Mouse (Mus musculus) embryo, embryonic 11 days (tissue): ENCODE results near the gene Bptf.
A peak's percentile ranks its signal among the peaks of the same experiment; 100 is the strongest.
"Not testable (repeated sequence)": the region's sequence is repeated elsewhere in the genome, so short reads cannot be mapped to it uniquely, and the experiment has no call there.

Source experiments
- DNase-seq: peaks from one replicate; pipeline ENCODE4 v3.0.0-alpha.2; 2015

Gene Bptf

DNA sequence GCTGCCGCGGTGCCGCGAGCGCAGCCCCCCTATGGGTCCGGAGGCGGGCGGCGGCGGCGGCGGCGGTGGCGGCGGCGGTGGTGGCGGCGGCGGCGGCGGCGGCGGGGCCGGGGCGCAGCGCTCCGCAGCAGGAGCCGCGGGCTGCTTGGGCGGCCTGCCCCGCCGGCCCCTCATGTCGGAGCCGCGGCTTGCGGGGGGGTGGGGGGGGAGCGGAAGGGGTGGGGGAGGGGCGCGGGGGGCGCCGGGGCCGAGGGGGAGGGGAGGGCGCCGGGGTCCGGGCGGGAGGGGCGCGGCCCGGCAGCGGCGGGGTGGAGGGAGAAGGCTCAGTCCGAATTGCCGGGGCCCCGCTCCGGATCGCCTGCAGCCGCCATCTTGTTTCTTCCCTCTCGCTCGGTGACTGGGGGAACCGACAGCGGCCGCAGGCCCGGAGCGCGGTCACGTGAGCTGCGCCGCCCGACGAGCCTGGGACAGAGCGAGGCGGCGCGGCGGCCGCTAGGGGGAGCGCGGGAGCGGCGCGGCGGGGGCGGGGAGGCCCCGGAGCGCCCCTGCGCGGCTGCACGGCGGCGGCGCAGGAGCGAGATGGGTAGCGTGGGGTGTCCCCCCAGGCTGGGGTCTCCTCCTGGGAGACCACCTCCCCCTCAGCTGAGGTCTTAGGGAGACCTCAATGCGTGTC is at the start of gene Bptf:
Gene Bptf (minus strand): TSS at position 379 of the 673 bp plus-strand sequence.
- peak; percentile 94 for DNase-seq

DNA sequence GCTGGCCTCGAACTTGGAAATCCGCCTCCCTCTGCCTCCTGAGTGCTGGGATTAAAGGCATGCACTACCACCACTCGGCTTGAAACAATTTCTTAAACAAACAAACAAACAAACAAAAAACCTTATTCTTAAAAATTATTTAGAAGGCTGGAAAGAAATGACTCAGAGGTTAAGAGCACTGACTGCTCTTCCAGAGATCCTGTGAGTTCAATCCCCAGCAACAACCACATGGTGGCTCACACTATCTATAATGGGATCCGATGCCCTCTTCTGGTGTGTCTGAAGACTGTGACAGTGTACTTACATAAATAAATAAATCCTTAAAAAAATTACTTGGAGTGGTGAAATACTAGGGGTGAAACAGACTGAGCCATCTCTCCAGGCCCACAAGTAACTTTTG is 29.3 kb upstream of the Bptf start:
- no peak for DNase-seq

DNA sequence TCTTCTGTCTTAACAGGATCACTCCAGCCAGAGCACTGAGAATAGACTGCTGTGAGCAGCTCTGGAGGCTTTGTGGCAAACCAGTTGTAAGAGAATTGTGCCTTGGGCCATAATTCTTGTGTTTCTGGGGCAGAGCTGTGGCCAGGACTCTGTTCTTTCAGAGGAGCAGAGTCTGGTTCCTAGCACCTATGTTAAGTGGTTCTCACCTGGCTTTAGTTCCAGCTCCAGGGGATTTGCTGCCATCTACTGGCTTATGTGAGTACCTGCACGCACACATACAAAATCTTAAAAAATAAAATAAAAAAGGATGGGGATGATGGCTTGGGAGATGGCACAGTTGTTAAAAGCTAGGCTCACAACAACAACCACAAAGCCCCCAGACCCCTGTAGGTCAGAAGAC is 27.1 kb upstream of the Bptf start:
- DNase-seq, result peak; percentile 24

DNA sequence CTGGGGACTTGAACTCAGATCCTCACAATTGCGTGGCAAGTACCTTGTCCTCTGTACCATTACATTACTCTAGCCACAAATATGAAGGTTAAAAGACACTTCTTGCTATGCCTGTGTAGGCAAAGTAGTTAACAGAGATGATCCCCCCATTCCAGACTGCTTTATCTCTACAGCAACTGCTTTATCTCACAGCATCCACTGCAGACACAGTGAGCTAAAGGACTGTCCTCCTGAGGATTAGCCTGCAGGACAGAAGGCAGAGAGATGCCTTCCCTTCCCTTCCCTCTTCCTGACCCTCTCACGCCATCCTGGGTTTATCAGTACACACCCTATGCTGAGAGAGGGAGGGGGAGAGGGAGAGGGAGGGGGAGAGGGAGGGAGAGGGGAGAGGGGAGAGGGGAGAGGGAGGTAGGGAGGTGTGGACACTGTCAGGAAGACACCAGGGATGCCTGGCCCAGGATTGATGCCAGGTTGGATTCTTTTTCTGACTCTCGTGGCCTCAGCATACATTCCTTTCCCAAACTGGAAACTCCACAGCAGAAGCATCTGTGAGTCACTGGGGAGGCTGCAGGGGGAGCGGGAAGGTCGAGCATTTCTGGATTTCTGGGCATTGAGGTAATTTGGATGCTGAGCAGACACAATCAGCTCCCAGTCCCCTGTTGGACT is 25.2 kb upstream of the Bptf start:
- DNase-seq, result no peak

DNA sequence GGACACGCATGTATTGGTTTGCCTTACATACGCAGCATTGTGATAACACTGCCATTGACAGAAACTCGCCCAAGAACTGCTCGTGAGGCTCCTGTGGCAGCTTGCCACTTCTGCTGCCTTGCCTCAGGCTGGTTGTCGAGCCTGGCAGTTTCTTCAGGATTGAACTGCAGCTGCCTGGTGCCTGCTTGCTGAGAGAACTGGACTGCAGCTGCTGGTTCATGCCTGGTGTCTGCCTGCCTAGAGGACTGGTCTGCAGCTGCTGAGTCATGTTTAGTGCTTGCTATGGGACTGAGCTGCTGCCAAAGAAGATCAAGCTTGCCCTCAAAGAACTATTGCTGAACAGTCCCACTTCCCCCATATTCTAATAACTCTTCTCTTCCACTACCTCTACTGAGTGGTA is 23.4 kb upstream of the Bptf start:
- DNase-seq, result no peak

DNA sequence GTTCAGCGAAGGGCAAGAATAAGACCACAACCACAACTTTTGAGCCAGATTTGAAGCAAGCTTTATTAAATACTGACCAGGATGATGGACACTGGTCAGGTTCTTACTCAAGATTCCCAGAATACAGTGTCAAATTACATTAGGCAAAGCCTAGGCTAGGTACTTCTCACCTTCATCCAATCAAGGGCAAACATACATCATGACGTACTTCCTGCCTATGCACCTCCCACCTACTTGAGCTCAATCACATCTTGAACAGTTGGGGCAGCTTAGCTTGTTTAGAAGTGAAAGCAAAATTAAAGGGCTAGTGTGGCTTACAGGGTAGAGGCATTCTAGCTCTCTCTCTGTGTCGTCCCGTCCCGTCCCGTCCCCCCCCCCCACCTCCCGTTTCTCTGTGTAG is 22.5 kb upstream of the Bptf start:
- DNase-seq, result no peak

DNA sequence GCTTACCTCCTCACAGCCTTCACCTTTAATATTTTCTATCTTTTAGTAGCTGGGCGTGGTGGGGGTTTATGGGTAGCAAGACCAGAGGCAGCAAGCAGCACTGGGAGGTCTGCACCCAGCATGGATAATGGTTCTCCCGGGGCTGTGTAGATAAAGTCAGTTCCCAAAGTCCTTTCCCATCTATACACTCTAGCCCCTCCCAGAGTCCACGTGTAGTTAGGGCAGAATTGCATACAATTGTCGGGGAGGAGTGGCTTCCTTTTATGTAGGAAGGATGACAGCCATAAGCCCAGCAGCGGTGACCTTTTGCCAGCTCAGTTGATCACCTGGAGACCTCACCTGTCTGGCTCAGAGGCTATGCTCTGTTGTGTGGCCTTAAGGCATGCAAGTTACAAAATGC is 21.7 kb upstream of the Bptf start:
- DNase-seq, result no peak

DNA sequence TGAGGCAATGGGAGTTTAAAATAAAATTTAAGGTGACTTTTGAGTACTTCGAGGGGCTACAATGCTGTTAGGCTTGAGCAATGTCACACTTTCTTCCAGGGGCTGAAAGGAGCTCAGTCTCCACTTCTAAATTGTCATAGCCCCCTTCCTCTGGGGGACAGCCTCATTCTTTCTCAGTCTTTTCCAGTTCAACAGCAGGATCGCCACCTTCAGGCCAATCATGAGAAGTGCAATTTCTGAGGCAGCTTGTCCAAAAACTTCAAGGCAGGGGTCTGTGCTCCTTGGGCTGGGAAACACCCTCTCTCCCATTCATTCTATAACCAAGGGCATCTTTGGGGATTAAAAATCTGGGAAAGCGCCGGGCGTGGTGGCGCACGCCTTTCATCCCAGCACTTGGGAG is 19.9 kb upstream of the Bptf start:
- DNase-seq, result peak; percentile 19

DNA sequence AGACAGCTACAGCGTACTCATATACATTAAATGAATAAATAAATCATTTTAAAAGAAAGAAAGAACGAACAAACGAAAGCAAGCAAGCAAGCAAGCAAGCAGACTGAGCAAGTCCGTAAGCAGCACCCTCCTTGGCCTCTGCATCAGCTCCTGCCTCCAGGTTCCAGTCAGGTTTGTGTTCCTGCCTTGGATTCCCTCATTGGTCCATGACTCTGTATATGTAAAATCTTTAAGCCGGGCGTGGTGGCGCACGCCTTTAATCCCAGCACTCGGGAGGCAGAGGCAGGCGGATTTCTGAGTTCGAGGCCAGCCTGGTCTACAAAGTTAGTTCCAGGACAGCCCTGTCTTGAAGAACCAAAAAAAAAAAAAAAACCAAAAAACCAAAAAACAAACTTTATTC is 12.0 kb upstream of the Bptf start:
- not testable (repeated sequence) for DNase-seq

DNA sequence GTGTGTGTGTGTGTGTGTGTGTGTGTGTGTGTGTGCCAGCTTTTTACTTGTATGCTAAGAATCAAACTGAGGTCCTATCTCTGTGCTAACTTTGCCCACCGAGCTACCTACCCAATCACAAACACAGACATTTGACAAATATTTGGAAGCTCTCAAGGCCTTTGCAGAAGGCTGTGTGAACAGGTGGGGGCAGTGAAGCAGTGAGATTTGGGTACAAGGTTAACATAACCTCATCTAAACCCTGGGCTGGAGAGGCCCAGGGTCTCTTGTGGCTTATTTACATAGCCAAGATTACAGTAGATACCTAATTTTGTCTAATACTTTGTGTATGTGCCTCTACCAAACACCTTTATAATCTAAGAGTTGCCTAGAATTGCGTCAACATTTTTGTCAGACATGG is 10.5 kb upstream of the Bptf start:
- no peak for DNase-seq

DNA sequence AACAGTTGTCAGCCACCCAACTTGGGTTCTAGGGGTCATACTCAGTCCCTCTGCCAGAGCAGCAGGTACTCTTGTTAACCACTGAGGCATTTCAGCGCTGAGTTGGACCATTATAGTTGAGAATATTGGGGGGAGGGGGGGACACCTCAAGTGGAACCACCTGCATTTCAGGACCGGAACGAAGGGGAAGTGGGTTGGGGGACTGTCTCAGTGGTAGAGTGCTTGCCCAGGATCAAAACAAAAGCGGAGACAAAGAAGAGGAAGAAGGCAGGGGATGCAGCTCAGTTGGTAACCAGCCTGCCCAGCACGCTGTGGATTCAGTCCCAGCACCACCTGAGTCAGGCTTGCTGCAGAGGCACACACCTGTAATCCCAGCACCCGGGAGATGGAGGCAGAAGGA is 8.8 kb upstream of the Bptf start:
- DNase-seq, result no peak

DNA sequence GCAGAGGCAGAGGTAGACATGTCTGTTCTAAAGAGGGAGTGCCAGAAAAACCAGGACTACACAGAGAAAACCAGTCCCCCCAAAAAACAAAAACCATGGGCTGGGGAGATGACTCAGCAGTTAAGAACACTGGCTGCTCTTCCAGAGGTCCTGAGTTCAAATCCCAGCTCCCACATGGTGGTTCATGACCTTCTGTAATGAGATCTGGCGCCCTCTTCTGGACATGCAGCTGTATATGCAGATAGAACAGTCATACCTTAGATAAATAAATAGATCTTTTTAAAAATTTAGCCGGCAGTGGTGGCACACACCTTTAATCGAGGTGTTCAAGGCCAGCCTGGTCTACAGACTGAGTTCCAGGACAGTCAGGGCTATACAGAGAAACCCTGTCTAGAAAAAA is 6.7 kb upstream of the Bptf start:
- peak; percentile 30 for DNase-seq

DNA sequence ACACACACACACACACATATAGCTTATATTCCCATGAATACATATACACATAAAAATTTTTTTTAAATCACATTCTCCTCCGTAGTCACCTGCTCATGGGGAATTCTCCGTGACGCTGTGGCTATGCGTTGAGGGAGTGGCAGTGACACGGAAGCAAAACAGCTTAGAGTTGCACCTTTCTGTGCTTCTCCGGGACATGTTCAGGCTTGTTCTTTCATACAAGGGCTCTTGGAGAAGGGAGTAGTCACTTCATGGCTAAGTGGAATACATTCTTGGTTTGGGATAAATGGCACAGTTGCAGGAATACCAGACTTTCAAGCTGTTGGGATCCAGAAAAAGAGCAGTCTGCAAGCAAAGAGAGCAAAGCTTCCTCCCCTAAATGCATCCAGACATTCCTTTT is 5.7 kb upstream of the Bptf start:
- DNase-seq, result no peak

DNA sequence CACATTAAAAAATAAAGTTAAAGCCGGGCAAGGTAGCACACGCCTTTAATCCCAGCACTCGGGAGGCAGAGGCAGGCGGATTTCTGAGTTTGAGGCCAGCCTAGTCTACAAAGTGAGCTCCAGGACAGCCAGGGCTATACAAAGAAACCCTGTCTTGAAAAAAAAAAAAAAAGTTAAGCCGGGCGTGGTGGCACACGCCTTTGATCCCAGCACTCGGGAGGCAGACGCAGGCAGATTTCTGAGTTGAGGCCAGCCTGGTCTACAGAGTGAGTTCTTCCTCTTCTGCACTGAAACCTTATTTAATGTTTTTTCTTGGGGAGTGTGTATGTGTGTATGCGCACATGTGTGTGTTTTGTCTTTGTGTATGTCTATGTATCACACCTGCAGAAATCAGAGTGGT is 4.5 kb upstream of the Bptf start:
- DNase-seq, result not testable (repeated sequence)

DNA sequence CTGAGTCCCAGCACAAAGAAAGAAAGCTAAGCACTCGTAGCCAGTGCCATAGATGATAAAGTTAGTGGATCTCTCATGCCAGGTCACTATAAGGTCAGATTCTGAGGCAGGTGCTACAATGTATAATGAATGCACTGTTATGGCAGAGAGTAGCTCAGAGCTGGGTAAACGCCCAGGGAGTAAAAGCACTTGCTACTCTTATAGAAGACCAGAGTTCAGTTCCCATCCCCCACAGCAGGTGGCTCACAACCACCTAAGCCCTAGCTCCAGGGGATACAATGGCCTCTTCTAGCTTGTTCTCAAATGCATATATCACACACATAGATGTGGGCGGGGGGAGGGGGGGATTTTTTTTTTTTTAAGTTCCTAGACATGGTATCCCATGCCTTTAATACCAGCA is 3.8 kb upstream of the Bptf start:
- DNase-seq, result no peak

DNA sequence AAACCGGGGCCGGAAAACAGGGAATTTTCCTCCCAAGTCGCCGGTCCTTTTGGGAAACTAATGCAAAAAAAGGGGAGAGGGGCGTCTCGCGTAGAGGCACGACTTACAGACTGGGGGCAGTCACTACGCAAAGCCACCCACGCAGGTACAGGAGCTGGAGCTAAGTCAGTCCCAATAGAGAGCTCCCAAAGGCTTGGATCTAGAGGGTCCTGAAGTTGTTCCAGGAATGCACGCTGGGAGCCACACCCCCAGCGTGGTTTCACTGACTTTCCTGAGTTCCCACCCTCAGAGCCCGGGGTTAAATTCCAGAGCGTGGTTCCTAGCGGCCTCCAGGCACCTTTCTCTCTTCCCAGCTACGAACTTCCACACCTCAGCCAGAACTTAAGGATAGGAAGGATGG is 499 bp upstream of the Bptf start:
- peak; percentile 62 for DNase-seq

DNA sequence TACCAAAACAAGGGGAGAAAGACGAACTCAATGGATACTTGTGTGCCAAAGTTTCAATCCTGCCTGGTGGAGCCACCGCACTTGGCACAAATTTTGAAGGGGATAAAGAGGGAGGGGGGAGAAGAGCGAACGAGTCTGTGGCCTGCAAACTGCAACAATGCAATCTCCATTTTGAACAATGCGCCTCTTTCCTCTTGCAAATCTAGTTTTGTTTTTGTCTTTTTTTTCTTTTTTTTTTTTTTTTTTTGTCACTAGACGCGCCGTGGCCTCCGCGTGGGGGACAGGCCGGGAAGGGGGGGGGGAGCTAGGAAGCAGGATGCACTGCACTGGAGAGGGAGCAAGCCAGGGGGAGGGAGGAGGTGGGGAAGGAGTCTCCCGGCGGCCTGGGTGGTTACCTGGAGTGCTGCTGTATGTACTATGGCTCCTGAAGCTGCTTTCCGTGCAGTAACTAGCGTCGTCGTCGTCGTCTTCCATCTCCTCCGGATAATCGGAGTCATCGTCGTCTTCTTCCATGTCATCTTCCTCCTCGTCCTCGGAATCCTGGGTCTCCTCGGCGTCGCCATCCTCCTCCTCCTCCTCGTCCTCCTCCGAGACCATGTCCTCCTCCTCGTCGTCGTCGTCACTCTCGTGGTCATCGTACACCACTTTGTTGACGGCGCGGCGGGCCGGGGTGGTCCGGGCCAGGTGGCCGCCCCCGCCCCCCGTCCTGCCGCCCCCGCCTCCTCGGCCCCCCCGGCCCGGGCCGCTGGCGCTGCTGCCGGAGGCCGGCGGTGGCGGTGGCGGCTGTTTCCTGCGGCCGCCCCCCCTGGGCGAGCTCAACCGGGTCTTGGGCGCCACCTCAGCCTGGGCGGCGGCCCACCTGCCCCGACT is 813 bp downstream of the Bptf start:
- DNase-seq, result peak; percentile 75

DNA sequence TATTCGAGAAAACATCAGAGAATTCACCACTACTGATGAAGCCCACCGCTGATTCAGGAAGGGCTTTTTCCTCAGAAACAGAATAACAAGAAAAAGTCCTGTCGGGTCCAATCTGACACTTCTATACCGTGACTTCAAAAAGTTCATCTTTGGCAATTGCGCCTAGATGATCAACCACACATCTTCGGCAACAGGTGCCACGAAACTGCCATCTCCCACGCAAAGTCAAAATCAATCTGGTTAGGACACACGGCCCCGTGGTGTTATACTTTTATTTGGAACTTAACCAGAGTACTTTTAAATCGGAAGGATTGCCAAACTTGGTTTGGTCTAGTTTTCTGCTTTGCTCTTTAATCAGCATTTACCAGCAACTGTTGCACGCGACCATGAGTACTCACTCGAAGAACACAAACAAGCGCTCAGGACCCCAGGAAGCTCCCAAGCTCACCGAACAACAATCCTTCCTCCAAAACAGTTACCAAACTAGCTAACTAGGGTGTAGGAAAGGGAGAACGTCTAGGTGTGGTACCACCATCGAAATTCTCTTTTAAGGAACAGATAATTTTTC is 1.6 kb downstream of the Bptf start:
- DNase-seq, result peak; percentile 56

DNA sequence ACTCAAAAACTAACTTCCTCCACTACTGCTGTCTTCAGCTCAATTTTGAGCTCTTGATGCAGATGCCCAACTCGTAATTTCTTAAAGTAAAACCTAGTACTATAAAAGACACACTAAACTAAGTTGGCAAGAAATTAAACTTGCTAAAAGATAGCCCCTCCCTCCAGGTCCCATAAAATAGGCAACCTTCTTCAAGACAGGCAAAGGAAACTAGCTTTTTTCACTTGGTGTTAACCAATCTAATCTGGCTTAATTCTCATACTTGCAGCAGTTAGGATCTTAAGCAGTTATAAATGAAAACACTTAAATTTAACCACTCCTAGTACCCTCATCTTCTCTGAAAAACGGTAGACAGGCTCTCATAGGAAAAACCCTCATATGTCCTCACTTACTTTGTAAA is 2.3 kb downstream of the Bptf start:
- DNase-seq, result no peak

DNA sequence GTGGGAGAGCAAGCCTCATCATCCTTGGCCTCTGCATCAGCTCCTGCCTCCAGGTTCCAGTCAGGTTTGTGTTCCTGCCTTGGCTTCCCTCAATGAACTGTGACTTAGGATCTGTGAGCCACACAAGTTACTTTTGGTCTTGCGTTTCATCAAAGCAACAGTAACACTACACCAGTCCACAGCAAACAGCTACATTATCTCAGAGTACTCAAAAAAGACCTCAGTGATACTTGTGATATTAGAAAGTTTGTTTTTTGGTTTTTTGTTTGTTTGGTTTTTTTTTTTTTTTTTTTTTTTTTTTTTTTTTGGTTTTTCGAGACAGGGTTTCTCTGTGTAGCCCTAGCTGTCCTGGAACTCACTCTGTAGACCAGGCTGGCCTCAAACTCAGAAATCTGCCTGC is 5.2 kb downstream of the Bptf start:
- not testable (repeated sequence) for DNase-seq

DNA sequence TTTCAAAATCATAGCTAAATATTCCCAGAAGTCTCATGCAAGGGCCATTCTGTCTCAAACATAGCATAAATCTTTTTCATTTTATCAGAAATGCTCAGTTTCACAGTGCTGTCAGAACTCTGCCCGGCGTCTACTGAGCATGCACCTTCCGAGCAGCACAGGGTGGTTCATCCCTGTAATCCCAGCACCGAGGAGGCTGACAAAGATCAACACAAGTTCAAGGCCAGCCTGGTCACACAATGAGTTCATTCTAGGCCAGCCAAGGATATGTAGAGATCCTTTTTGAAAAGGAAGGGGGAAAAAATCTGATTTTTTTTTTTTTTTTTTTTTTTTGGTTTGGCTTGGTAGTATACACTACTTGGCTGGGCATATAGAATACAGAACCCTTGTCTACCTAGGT is 6.9 kb downstream of the Bptf start:
- no peak for DNase-seq

DNA sequence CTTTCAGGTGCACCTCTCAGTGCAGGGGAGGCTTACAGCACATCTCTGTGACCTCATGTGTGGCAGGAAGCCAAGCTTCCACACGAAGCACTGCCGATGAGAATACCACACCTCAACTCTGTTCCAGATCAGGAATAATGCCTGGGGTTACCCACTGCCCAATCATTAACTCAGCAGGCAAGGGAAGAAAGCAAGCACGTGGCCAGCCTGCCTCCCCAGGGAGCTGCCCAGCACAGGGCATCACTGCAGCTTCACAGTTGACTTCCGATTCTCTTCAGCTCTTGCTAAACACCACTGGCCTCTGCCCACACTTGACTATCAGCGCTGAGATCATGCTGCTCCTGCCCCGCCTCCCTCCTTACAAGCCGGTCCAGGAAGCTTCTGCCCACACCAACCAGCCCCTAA is 7.6 kb downstream of the Bptf start:
- no peak for DNase-seq

DNA sequence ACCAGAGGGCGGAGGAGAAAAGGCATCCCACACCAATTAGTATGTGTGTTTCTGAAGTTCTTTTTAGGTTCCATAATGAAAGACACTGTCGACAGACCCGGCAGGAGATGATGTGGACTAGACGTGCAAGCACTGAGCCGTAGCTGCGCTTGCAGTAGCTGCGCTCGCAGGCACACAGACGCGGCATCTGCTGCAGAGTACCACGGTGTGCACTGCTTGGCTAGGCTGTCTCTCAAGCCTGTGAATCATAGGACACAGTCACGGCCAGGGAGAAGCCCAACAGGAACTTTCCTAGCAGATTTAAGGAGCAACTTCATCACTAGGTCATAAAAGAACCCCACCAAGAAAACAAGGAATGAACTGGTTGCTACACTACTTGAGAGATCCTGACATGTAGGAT is 14.1 kb downstream of the Bptf start:
- DNase-seq, result no peak
